Mouse (Mus musculus) lung, adult 2 months (tissue): ENCODE results near the gene Kat5.
A peak's percentile ranks its signal among the peaks of the same experiment; 100 is the strongest.

Experiments
- CTCF ChIP-seq: fragments of 200-500 bp; IDR thresholded peaks from 2 replicates; pipeline ENCODE4 v1.5.1; 2011; ENCODE audit warnings: mild to moderate bottlenecking, low read length, control low read depth; ENCODE audit not compliant: insufficient read depth
- POLR2A ChIP-seq: fragments of 200-500 bp; IDR thresholded peaks from 2 replicates; pipeline ENCODE4 v1.6.1; 2011; ENCODE audit warnings: low read depth, mild to moderate bottlenecking, control low read depth, low read length, borderline replicate concordance; ENCODE audit errors: extremely low read depth

DNA sequence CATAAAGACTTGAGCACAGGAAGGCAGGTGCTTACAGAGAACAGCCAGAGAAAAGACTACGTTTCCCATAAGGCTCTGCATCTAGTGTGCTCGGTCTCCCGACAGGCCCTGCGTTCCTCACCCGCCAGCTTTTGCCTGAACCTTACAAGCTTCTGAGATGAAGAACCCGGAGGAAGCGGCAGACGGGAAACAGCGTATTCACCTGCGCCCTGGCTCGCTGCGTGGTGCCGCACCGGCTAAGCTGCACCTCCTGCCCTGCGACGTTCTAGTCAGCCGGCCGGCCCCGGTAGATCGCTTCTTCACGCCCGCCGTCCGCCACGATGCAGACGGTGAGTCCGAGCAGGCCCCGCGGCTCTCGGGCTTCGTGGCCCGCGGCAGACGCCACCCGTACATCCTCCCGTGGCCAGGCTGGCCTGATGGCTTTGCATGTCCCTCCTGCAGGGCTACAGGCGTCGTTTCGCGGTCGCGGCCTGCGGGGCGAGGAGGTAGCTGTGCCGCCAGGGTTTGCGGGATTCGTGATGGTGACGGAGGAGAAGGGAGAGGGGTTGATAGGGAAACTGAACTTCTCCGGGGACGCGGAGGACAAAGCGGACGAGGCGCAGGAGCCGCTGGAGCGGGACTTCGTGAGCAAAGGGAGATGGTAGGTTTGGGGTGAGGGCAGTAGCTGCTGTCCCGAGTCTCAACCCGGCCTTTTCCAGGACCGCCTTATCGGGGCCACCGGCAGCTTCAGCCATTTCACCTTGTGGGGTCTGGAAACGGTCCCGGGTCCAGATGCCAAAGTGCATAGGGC lies 8.1 kb downstream of the Kat5 start, which contains the start of gene Rnaseh2c:
- TF ChIP-seq POLR2A = peak; percentile 42; the same call in 1 of the 2 replicates
- no peak for TF ChIP-seq CTCF
